Mouse (Mus musculus) bone marrow, adult 2 months (tissue): ENCODE results near the gene Kpna2.

Experiments used
- CTCF ChIP-seq: fragments of 200-500 bp; IDR thresholded peaks from 2 replicates; pipeline ENCODE4 v1.5.1; 2011; ENCODE audit warnings: low read length, control low read depth; ENCODE audit not compliant: control insufficient read depth, insufficient read depth
- POLR2A ChIP-seq: fragments of 200-500 bp; IDR thresholded peaks from 2 replicates; pipeline ENCODE4 v1.6.1; 2011; ENCODE audit warnings: low read depth, mild to moderate bottlenecking, control low read depth, low read length, borderline replicate concordance; ENCODE audit not compliant: control insufficient read depth

GRCm38 (mm10) chr11:107016893-107017292, 17.6 kb upstream of the Kpna2 start:
- TF ChIP-seq CTCF, result no peak
- no peak for TF ChIP-seq POLR2A
